Mouse (Mus musculus): ENCODE results near the gene Gm3448.
A peak's percentile ranks its signal among the peaks of the same experiment; 100 is the strongest.
"Not testable (repeated sequence)": the region's sequence is repeated elsewhere in the genome, so short reads cannot be mapped to it uniquely, and the experiment has no call there.

Gene Gm3448

DNA sequence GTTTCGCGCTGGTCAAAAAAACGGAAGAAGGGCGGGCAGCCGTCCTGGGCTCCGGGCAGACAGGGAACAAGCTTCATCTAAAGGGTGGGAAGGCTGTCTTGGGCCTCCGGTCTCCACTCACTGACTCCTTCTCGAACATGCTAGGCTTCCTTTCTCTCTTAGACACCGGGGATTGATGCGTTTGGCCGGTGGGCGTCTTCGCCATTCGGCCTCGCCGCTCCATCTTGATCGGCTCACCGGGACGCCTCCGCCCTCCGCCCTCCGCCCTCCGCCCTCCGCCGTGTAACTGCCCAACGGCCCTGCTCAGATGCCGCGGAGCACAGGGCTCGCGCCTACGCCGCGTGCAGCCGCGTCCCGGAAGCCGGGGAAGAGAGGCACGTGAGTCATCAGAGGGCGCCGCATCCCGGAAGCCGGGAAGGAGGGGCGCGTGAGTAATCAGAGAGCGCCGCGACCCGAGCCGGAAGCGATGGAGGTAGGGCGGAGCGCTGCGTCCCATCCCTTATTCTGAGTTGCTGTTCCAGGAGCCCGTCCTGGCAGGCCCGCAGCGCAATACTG lies at the start of gene Gm3448, which contains the start of the genes Ermard and Tcte3:
Gene Gm3448, minus strand, starts transcription at position 363 of the 555 bp plus-strand sequence.
Gene Ermard, plus strand, starts transcription at position 34 of the 555 bp plus-strand sequence.
Gene Tcte3, minus strand, starts transcription at position 314 of the 555 bp plus-strand sequence.
- DNase-seq: peak; percentile 54 to 55

DNA sequence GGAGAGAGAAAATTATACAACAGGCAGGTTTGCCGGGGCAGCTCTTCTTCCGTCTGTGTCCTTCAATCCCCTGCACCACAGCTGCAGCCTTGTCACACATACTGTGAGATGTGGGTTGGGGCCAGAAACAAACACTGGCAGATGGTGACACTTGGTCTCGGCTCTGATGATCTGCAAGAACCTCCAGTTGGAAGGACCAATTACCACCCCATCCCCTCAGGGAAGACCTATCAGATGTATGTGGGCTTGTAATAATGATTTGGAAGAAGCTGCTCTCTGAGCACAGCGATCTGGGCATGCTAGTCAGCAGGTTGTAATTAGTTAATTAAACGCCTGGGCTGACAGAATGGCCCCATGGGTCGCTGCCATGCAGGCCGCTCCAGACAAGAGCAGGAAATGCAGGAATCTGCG lies 47.3 kb upstream of the Gm3448 start:
- DNase-seq: no peak

DNA sequence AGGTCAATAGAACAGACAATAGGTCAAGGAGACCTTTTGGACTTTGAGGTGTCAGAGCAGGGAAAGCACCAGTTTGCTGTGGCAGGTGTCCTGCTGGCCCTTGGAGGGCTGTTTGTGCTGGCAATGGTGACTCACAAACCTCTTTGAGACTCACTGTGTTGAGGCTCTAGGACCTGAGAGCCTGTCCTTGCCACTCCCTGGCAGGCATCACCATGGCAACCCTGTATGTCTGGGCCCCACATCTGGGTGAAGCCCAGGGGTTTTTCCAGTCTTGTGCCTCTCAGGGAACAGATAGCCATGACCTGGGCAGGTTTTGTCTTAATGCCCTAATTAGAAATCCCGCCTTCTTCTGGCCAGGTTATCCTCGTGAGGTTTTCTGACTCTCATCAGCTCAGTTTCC lies 46.8 kb upstream of the Gm3448 start:
- no peak for DNase-seq

DNA sequence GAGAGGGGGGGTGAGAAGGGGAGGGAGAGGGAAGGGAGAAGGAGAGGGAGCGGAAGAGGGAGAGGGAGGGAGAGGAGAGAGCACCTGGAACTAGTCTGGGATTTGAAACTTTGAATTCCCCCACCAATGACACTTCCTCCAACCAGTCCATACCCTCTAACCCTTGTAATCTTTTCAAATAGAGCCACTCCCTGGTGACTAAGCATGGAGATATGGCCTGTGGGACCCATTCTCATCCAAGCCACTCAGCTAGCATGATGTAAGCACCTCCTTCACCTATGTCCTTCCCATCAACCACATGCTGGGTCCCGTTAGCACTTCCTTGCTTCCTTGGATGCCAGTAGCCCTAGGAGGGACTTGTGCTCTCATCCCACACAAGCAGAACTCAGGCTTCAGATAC lies 43.7 kb upstream of the Gm3448 start:
- no peak for DNase-seq

- no peak for DNase-seq
Observed at GRCm38 (mm10) chr17:15084226-15084848, 43.0 kb upstream of the Gm3448 start.

DNA sequence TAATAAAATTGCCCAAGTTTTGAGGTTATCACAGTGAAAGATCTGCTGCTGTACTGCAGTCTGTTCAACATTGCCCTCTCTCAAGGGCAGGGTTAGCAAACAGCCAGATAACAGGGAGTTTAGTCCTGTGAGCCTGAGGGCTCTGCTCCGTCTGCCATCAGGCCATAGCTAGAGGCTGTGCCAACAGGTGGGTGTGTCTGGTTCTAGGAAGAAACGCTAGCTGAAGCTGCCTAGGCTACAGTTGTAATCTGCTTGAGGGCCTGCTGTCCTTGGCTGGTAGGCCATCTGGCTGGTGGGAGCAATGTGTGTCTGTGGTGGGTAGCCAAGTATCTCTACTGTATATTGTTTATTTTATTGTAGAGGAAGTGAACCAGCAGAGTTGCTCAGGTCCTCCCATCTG lies 36.2 kb upstream of the Gm3448 start:
- DNase-seq: no peak

GRCm38 (mm10) chr17:15075033-15075432 lies 33.7 kb upstream of the Gm3448 start:
- DNase-seq: no peak

GRCm38 (mm10) chr17:15072211-15072610 lies 30.9 kb upstream of the Gm3448 start:
- no peak for DNase-seq

DNA sequence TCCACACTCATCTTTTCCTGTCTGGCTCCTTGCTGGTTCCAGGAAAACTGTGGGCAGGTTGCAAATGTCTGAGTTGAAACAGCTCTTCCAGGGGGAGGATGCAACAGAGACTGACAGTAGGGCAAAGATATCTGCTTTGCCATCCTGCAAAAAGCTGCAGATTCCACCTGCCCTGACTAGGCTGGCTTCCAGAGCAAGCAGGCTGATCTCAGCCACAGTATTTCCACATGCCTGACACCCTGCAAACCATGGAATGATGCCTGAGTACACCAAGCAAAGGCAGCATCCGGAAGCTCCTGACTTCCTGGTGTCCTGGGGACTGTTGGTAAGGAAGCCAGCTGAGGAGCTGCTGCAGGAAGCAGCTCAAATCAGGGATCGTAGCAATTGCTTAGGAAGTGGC lies 27.8 kb upstream of the Gm3448 start:
- DNase-seq: no peak

DNA sequence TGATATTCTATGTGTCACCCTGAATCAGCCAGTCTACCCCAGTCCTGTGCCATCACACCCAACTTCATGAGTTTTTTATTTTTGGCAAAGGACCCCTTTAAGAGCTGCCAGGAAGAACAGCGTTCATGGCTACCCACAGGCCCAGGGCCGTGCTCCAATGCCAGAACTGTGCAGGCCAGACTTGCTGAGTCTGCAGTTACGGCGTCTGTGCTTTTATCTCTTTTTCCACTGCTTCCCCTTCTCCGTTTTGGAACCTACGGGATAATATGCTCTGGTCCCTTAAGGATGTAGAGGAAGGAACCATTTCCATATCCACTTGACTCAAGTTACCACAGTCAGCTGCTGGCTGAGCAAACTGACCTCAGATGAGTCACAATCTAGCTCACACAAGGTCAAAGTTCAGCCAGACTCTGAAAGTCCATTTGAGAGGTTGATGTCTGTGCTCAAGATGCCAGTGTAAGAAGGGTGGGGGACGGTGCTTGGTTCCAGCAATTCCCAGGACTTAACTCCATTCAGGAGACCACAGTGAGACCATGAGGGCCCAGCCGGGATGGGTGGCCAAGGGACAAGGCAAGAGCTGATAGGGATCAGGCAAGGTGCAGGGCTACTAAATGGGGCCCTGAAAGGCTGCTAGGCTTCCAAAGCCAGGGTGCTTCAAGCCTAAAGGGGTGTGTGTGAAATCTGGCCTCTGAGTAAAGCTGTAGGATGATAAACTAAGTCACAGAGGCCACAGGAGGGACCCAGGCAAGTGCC lies 26.9 kb upstream of the Gm3448 start:
- no peak for DNase-seq

GRCm38 (mm10) chr17:15066911-15067310 lies 25.6 kb upstream of the Gm3448 start:
- DNase-seq: no peak

DNA sequence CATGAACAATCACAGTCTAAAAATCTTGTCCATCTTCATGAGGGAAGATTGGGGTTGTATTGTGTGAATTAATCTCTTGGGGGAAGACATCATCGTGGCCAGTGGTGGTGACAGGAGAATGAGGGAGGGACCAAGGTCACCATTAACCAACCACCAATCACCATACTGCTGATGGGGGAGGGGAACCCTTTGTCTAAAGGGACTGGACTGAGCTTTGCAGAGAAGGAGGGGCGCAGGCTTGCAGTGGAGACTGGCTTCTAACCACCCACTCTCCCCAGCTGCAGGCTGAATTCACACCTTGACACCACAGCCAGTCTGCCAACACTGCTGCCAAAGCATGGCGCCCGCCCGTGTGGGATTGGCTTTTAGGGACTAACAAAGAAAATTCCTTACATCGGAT lies 24.7 kb upstream of the Gm3448 start:
- no peak for DNase-seq

DNA sequence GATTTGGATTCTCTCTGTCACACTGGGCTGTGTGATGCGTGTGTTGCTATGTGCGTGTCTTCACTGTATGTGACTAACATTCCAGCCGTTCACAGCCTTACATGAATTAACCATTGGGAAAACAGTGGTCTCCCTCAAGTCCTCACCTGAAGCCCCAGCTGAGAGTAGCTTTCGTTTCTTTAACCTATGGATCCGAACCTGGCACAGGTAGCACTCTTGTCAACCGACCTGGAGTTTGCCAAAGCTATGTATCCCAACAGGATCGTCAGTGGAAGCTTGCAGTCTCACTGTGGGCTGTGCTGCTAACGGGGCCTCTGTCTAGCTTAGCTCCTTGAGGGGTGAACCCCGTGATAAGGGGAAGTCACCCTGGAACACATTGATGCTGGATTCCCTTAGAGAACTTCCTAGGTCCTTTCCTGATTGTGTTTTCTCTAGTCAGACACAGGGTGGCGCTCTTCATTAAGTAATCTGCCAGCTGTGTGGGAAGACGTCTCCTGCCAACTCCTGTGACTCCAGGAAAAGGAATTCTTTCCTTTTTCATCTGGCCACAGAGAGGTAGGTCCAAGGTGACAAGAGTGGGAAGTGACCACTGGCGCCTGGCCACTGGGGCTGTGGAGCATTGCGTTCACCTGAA lies 24.2 kb upstream of the Gm3448 start:
- no peak for DNase-seq

DNA sequence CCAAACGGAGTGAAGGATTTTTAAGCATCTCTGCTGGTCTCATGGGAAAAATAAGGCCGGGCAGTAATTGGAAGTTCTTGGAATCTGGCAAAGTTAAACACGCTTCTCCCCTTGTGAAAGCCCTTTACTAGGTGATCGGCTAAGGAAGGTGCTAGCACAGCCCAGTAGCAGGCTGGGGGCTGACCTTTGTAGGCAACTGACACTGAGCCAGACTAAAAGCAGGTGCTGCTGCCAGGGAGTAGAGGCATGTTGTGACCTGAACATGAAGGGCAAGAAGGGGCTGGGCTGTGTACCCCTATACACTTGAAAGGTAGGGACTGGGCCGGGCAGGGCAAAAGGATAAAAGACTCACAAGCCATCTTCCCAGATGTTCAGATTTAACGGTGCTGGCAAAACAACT lies 19.0 kb upstream of the Gm3448 start:
- DNase-seq: no peak

DNA sequence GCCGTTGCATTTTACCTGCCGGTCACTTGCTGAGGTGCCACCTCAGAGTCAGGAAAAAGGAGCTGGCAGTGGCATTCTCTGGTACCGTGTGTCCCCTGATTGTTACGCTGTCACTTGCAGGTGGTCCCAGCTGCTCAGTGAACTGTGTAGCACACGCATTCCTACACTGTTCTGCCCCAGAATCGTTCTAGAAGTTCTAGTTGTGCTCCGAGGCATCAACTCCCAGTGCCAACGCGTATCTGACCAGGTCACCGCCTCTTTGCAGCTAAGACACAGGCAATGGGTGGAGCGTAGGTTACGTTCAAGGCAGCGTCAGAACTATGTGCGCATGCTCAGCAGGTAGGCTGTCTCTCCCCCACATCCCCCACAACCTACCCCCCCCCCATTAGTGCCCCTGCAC lies 18.3 kb upstream of the Gm3448 start:
- DNase-seq: no peak

- no peak for DNase-seq
Observed at GRCm38 (mm10) chr17:15058161-15058591, 16.8 kb upstream of the Gm3448 start.

- no peak for DNase-seq
Observed at GRCm38 (mm10) chr17:15055925-15056324, 14.6 kb upstream of the Gm3448 start.

GRCm38 (mm10) chr17:15053829-15054200 lies 12.5 kb upstream of the Gm3448 start:
- DNase-seq: not testable (repeated sequence)

- not testable (repeated sequence) for DNase-seq
Observed at GRCm38 (mm10) chr17:15053183-15053828, 12.0 kb upstream of the Gm3448 start.

GRCm38 (mm10) chr17:15052766-15053165 lies 11.4 kb upstream of the Gm3448 start:
- not testable (repeated sequence) for DNase-seq

- not testable (repeated sequence) for DNase-seq
Observed at GRCm38 (mm10) chr17:15050338-15050737, 9.0 kb upstream of the Gm3448 start.

- not testable (repeated sequence) for DNase-seq
Observed at GRCm38 (mm10) chr17:15040455-15040854, 882 bp downstream of the Gm3448 start.

DNA sequence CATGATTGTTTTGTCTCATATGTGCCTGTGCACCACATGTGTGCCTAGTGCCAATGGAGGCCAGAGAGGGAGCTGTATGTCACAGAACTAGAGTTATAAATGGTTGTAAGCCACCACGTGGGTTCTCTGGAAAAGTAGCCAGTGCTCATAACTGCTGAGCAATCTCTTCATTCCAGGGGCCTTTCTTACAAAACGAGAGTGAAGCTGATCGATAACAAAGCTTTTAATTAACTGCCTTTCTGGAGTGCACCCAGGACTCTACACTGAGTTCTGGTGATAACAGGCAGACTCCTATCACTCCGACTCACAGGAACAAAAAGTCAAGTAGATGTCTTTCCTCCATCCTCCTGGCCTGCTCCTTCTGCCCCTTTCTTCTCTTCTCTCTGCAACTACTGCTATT lies 9.9 kb downstream of the Gm3448 start:
- DNase-seq: not testable (repeated sequence)
